Mouse (Mus musculus) CD4-positive, CD25-positive, alpha-beta regulatory T cell, adult 9 weeks (primary cell): ENCODE measurements around the gene Lin7c. TPM values are rescaled to one million over a fixed set of nuclear protein-coding genes. Genes with fewer than 3 reads are reported as not detected.

Source experiments
- polyA plus RNA-seq: library from polyadenylated mRNA; unstranded; fragments of 100-300 nt; shearing (Covaris generic); gene quantifications from one replicate; pipeline ENCODE4 v1.2.1, GENCODE M21; 2017

Gene Lin7c
- polyA plus RNA-seq = 67.0 TPM

DNA sequence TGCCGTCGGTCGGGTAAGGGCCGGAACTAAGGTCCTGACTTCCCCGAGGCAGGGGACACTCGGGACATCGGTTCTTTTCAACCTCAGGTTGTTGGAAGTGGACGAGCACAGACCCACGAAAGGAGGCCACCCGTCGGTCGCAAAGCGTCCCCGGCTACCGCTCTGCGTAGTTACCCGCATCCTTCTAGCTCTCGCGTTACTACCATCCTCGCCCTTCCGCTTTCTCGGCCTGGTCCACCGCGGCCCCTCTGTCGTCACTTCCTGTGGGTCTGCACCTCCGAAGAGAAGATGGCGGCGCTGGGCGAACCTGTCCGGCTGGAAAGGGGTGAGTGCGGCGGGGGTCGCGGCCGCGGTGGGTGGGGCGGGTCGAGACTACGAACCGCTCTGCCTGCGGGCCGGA is at the start of gene Lin7c:
Gene Lin7c (plus strand): TSS at position 257 of the 400 bp plus-strand sequence.

DNA sequence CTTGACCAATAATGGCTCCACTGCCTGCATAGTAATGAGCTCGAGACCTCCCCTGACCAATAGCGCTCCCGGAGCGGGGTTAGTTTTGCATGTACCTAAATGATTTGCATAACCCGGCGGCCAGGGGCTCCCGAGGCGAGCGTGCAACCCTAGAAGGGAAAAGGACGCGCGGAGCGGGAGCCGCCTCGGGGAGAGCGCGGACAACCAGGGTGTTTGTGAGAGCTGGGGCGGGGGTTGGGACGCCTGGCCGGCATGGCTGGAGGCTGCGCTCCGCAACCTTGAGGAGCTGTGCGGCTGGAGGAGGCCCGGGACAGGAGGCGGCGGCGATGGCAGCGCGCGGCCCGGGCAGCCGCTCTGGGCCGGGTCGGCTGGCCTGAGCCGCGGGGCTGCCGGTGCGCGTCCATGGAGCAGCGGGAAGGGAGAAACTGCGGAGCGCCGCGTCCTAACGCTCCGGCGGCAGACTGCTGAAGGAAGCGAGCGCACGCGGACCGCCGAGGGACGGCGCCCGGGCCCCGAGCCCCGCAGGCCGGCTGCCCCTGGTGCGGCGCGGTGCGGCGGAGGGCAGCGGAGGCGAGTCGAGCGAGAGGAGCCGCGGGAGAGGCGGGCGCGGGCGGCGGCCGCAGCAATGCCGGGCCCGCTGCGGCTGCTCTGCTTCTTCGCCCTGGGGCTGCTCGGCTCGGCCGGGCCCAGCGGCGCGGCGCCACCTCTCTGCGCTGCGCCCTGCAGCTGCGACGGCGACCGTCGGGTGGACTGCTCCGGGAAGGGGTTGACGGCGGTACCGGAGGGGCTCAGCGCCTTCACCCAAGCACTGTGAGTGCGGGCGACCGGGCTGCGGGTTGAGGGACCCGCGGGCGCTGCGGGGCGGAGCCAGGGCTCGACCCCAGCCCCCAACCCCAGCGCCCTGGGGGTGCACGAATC is 27.1 kb downstream of the Lin7c start, which contains the start of gene Lgr4:
Gene Lgr4 (plus strand): TSS at position 152 of the 918 bp plus-strand sequence.

Other genes with a start within 250 kb of the Lin7c start
- gene Bdnf, start 216.2 kb upstream of the Lin7c start, polyA plus RNA-seq = not detected
- gene Lgr4, start 26.8 kb downstream of the Lin7c start, polyA plus RNA-seq = 0.35 TPM
- gene Ccdc34, start 127.0 kb downstream of the Lin7c start, polyA plus RNA-seq = 4.3 TPM